Mouse (Mus musculus): ENCODE measurements around the gene Gm42791.

DNA sequence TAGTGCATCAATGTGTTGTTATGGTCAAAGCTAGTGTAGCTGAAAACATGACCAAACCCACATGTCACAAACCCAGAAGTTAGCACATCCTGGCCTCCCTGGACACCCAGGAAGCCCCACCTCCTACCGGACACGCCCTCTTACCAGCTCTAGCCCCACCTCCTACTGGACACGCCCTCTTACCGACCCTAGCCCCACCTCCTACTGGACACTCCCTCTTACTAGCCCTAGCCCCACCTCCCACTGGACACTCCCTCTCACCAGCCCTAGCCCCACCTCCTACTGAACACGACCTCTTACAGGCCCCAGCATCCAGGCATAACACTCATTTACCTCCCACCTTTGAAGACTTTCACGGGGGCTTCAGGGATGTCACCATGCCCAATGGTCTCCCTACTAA is 14.3 kb downstream of the Gm42791 start:
- TF ChIP-seq TAL1 (IDR thresholded peaks at IDR 0.05; ENCODE audit: low read length) (no peak), GATA1 (IDR thresholded peaks at IDR 0.05; ENCODE audit: low read length) (no peak)

Measured in erythroblast, embryonic 14.5 days (primary cell).